Mouse (Mus musculus) MEL (cell line): ENCODE results near the gene Stk25.

ENCODE experiments used
- CHD1 ChIP-seq: IDR thresholded peaks from 2 replicates; pipeline ENCODE4 v1.6.1; 2012; ENCODE audit warnings: low read depth, mild to moderate bottlenecking, inconsistent platforms, low read length, improper control_type of control experiment
- CTCF ChIP-seq, 3 experiments: IDR thresholded peaks in 2 of 3; conservative IDR thresholded peaks in 1 of 3; 2 replicates each; pipeline ENCODE4 v1.5.1; 2011 to 2012; ENCODE audit warnings: low read length in 3 of 3, low read depth in 2 of 3, mild to moderate bottlenecking in 2 of 3, improper control_type of control experiment in 1 of 3, inconsistent platforms in 1 of 3, mixed read lengths in 1 of 3, moderate library complexity in 1 of 3; ENCODE audit not compliant: control insufficient read depth in 1 of 3, insufficient read depth in 1 of 3, poor library complexity in 1 of 3, severe bottlenecking in 1 of 3
- GABPA ChIP-seq: IDR thresholded peaks from 2 replicates; pipeline ENCODE4 v1.6.1; 2012; ENCODE audit warnings: low read depth, mild to moderate bottlenecking, inconsistent platforms, low read length, improper control_type of control experiment, moderate library complexity
- KAT2A ChIP-seq: conservative IDR thresholded peaks from 2 replicates; pipeline ENCODE4 v1.6.1; 2012; ENCODE audit warnings: low read depth, low read length, improper control_type of control experiment, inconsistent platforms
- MAFK ChIP-seq: IDR thresholded peaks from 2 replicates; pipeline ENCODE4 v1.6.1; 2011; ENCODE audit warnings: low read depth, mild to moderate bottlenecking, low read length, improper control_type of control experiment, borderline replicate concordance
- MEF2A ChIP-seq: IDR thresholded peaks from 2 replicates; pipeline ENCODE4 v1.6.1; 2014; ENCODE audit warnings: low read depth, mild to moderate bottlenecking, inconsistent platforms, low read length, improper control_type of control experiment; ENCODE audit not compliant: poor library complexity, insufficient replicate concordance, severe bottlenecking; ENCODE audit errors: extremely low read depth
- MXI1 ChIP-seq: IDR thresholded peaks from 2 replicates; pipeline ENCODE4 v1.6.1; 2011; ENCODE audit warnings: mild to moderate bottlenecking, low read depth, low read length, improper control_type of control experiment
- NELFE ChIP-seq: IDR thresholded peaks from 2 replicates; pipeline ENCODE4 v1.6.1; 2011; ENCODE audit warnings: low read depth, low read length, improper control_type of control experiment
- POLR2A ChIP-seq, 2 experiments: IDR thresholded peaks; 2 replicates each; pipeline ENCODE4 v1.6.1; 2011 to 2012; ENCODE audit warnings: low read length in 2 of 2, mild to moderate bottlenecking in 2 of 2, control low read depth in 1 of 2, improper control_type of control experiment in 1 of 2, low read depth in 1 of 2, moderate library complexity in 1 of 2; ENCODE audit not compliant: control insufficient read depth in 1 of 2, insufficient read depth in 1 of 2, poor library complexity in 1 of 2
- POLR2AphosphoS5 ChIP-seq: IDR thresholded peaks from 2 replicates; pipeline ENCODE4 v1.6.1; 2012; ENCODE audit warnings: low read depth, borderline replicate concordance, mild to moderate bottlenecking, inconsistent platforms, low read length, moderate library complexity, mixed read lengths
- RCOR1 ChIP-seq: IDR thresholded peaks from 2 replicates; pipeline ENCODE4 v1.6.1; 2012; ENCODE audit warnings: low read depth, mild to moderate bottlenecking, inconsistent platforms, low read length, improper control_type of control experiment
- SMC3 ChIP-seq: IDR thresholded peaks from 2 replicates; pipeline ENCODE4 v1.6.1; 2011; ENCODE audit warnings: low read depth, low read length, improper control_type of control experiment
- TCF12 ChIP-seq: IDR thresholded peaks from 2 replicates; pipeline ENCODE4 v1.6.1; 2014; ENCODE audit warnings: low read depth, mild to moderate bottlenecking, inconsistent platforms, low read length, improper control_type of control experiment, moderate library complexity
- ZC3H11A ChIP-seq: IDR thresholded peaks from 2 replicates; pipeline ENCODE4 v1.6.1; 2012; ENCODE audit warnings: low read depth, mild to moderate bottlenecking, inconsistent platforms, low read length, improper control_type of control experiment

DNA sequence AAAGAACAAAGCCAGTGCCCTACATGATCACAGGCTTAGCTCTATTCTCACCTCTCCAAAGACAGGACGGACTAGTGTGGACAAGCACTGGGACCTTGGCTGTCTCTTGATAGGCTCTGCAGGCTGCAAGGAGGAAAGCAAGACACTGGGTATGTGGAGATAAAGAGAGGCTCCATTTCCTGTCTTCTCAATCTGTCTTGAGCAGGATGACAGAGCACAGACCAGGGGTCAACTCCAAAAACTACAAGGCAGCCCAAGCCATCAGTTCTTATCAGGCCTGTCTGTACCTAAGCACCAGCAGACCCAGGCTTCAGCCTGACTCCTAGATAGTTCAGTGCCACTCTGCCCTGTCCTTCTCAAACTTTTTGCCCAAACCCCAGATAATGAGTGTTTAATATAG lies 34.0 kb downstream of the Stk25 start:
- no peak for TF ChIP-seq CTCF (IDR thresholded peaks at IDR 0.05 in 2 of 3, conservative IDR thresholded peaks at IDR 0.05 in 1 of 3; ENCODE audit: control insufficient read depth in 1 of 3, insufficient read depth in 1 of 3, low read depth in 2 of 3, low read length in 3 of 3, poor library complexity in 1 of 3, severe bottlenecking in 1 of 3)
- no peak for TF ChIP-seq POLR2A (IDR thresholded peaks at IDR 0.05; ENCODE audit: control insufficient read depth in 1 of 2, insufficient read depth in 1 of 2, low read depth in 1 of 2, low read length in 2 of 2, poor library complexity in 1 of 2)
- TF ChIP-seq ZC3H11A = no peak
- no peak for TF ChIP-seq POLR2AphosphoS5
- TF ChIP-seq TCF12 = peak; percentile 85
- TF ChIP-seq SMC3 = no peak
- no peak for TF ChIP-seq CHD1
- TF ChIP-seq GABPA = no peak
- no peak for TF ChIP-seq KAT2A
- no peak for TF ChIP-seq NELFE
- no peak for TF ChIP-seq MEF2A
- 0 out of 2 replicates have a peak, but pooled peaks have one; percentile 21 for TF ChIP-seq MXI1
- peak; percentile 43; the same call in 1 of the 2 replicates for TF ChIP-seq RCOR1
- no peak for TF ChIP-seq MAFK
